Mouse (Mus musculus): Measurements from ENCODE around the gene Mtcl1.

DNA sequence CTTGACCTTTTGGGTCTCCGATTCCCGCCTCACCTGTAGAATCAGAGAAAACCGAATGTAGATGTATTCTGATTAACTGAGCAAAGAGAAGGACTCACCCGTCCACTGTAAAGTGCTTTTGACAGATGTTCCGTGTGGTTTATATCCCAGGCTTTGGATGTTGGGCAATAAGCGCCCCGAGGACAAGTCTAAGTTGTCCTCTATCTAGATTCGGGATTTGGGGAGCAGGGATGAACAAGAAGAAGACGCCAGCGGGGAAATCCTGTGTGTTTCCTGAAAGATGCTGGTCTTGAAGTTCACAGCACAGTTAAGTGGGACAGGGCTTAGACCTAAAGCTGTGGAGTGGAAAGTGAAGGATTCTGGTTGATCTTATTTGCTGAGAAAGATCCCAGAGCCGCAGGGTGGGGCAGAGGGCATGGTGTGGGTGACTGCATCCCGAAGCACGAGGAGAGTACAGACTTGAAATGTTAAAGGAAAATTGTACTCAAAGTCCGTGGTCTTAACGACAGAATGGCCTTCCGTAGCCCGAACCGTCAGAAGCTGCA, 1.0 kb upstream of the Mtcl1 start:
- TF ChIP-seq CTCF (IDR thresholded peaks at IDR 0.05; ENCODE audit: low read depth) (no peak), EP300 (IDR thresholded peaks at IDR 0.05; ENCODE audit: low read depth) (no peak)

All from heart, postnatal 0 days (tissue).